Mouse (Mus musculus) MEL (cell line): ENCODE results near the gene Cgnl1. TPM values are rescaled to one million over a fixed set of nuclear protein-coding genes. Genes with fewer than 3 reads are reported as not detected.

ENCODE experiments used
- DNase-seq: peaks from one replicate; pipeline ENCODE4 v3.0.0; 2011; ENCODE audit warnings: low read depth, low spot score
- H3K27ac ChIP-seq: 2 replicates; pipeline ENCODE4 v1.5.1; 2012; ENCODE audit warnings: low read depth, mild to moderate bottlenecking, control low read depth, low read length, moderate library complexity; ENCODE audit not compliant: control insufficient read depth
- H3K27me3 ChIP-seq, 2 experiments: fragments of 150-350 bp in 1 of 2; sonication (generic) in 1 of 2; 2 replicates each; pipeline ENCODE4 v1.6.1; 2012; ENCODE audit warnings: low read length in 2 of 2, mild to moderate bottlenecking in 2 of 2, improper control_type of control experiment in 1 of 2, moderate library complexity in 1 of 2; ENCODE audit not compliant: insufficient read depth in 2 of 2, control insufficient read depth in 1 of 2
- H3K36me3 ChIP-seq, 2 experiments: 2 replicates each; pipeline ENCODE4 v1.6.1; 2012 to 2014; ENCODE audit warnings: low read length in 2 of 2, improper control_type of control experiment in 1 of 2, inconsistent platforms in 1 of 2, mild to moderate bottlenecking in 1 of 2; ENCODE audit not compliant: insufficient read depth in 2 of 2, control insufficient read depth in 1 of 2
- H3K4me1 ChIP-seq, 2 experiments: fragments of 150-350 bp in 1 of 2; sonication (generic) in 1 of 2; 2 replicates each; pipeline ENCODE4 v1.6.1; 2012; ENCODE audit warnings: low read length in 2 of 2, improper control_type of control experiment in 1 of 2, mild to moderate bottlenecking in 1 of 2; ENCODE audit not compliant: insufficient read depth in 2 of 2, control insufficient read depth in 1 of 2
- H3K4me3 ChIP-seq, 2 experiments: fragments of 150-350 bp in 1 of 2; sonication (generic) in 1 of 2; 2 replicates each; pipeline ENCODE4 v1.5.1; 2012; ENCODE audit warnings: low read depth in 2 of 2, low read length in 2 of 2, mild to moderate bottlenecking in 2 of 2, moderate library complexity in 2 of 2, control low read depth in 1 of 2, improper control_type of control experiment in 1 of 2; ENCODE audit not compliant: control insufficient read depth in 1 of 2, insufficient read depth in 1 of 2
- H3K79me2 ChIP-seq: 2 replicates; pipeline ENCODE4 v1.6.1; 2012; ENCODE audit warnings: mild to moderate bottlenecking, low read length, moderate library complexity; ENCODE audit not compliant: control insufficient read depth, poor library complexity, insufficient read depth
- H3K9ac ChIP-seq: 2 replicates; pipeline ENCODE4 v1.6.1; 2012; ENCODE audit warnings: low read depth, mild to moderate bottlenecking, control low read depth, low read length, moderate library complexity; ENCODE audit not compliant: control insufficient read depth, poor library complexity, severe bottlenecking
- H3K9me3 ChIP-seq: fragments of 150-350 bp; sonication (generic); replicated peaks from 2 replicates; pipeline ENCODE4 v1.6.1; 2012; ENCODE audit warnings: mild to moderate bottlenecking, low read length, improper control_type of control experiment, moderate library complexity; ENCODE audit not compliant: insufficient read depth
- BHLHE40 ChIP-seq: IDR thresholded peaks from 2 replicates; pipeline ENCODE4 v1.6.1; 2012; ENCODE audit warnings: low read depth, mild to moderate bottlenecking, inconsistent platforms, low read length, improper control_type of control experiment, borderline replicate concordance
- CHD1 ChIP-seq: IDR thresholded peaks from 2 replicates; pipeline ENCODE4 v1.6.1; 2012; ENCODE audit warnings: low read depth, mild to moderate bottlenecking, inconsistent platforms, low read length, improper control_type of control experiment
- CHD2 ChIP-seq: IDR thresholded peaks from 2 replicates; pipeline ENCODE4 v1.6.1; 2011; ENCODE audit warnings: low read length, improper control_type of control experiment
- CTCF ChIP-seq, 3 experiments: IDR thresholded peaks in 2 of 3; conservative IDR thresholded peaks in 1 of 3; 2 replicates each; pipeline ENCODE4 v1.5.1; 2011 to 2012; ENCODE audit warnings: low read length in 3 of 3, low read depth in 2 of 3, mild to moderate bottlenecking in 2 of 3, improper control_type of control experiment in 1 of 3, inconsistent platforms in 1 of 3, mixed read lengths in 1 of 3, moderate library complexity in 1 of 3; ENCODE audit not compliant: control insufficient read depth in 1 of 3, insufficient read depth in 1 of 3, poor library complexity in 1 of 3, severe bottlenecking in 1 of 3
- E2F4 ChIP-seq: IDR thresholded peaks from 2 replicates; pipeline ENCODE4 v1.6.1; 2011; ENCODE audit warnings: low read depth, low read length, improper control_type of control experiment, borderline replicate concordance
- ELF1 ChIP-seq: IDR thresholded peaks from 2 replicates; pipeline ENCODE4 v1.6.1; 2014; ENCODE audit warnings: low read depth, mild to moderate bottlenecking, inconsistent platforms, low read length, improper control_type of control experiment, moderate library complexity
- KAT2A ChIP-seq: conservative IDR thresholded peaks from 2 replicates; pipeline ENCODE4 v1.6.1; 2012; ENCODE audit warnings: low read depth, low read length, improper control_type of control experiment, inconsistent platforms
- MAFK ChIP-seq: IDR thresholded peaks from 2 replicates; pipeline ENCODE4 v1.6.1; 2011; ENCODE audit warnings: low read depth, mild to moderate bottlenecking, low read length, improper control_type of control experiment, borderline replicate concordance
- MAX ChIP-seq: IDR thresholded peaks from 2 replicates; pipeline ENCODE4 v1.6.1; 2011; ENCODE audit warnings: low read length, improper control_type of control experiment
- POLR2AphosphoS5 ChIP-seq: IDR thresholded peaks from 2 replicates; pipeline ENCODE4 v1.6.1; 2012; ENCODE audit warnings: low read depth, borderline replicate concordance, mild to moderate bottlenecking, inconsistent platforms, low read length, moderate library complexity, mixed read lengths
- RAD21 ChIP-seq: IDR thresholded peaks from 2 replicates; pipeline ENCODE4 v1.6.1; 2011; ENCODE audit warnings: mild to moderate bottlenecking, low read depth, low read length, improper control_type of control experiment
- RCOR1 ChIP-seq: IDR thresholded peaks from 2 replicates; pipeline ENCODE4 v1.6.1; 2012; ENCODE audit warnings: low read depth, mild to moderate bottlenecking, inconsistent platforms, low read length, improper control_type of control experiment
- TBP ChIP-seq: IDR thresholded peaks from 2 replicates; pipeline ENCODE4 v1.8.0; 2011; ENCODE audit warnings: low read depth, low read length, improper control_type of control experiment
- UBTF ChIP-seq: IDR thresholded peaks from 2 replicates; pipeline ENCODE4 v1.6.1; 2012; ENCODE audit warnings: low read depth, mild to moderate bottlenecking, inconsistent platforms, low read length, improper control_type of control experiment, moderate library complexity, borderline replicate concordance; ENCODE audit not compliant: insufficient read depth
- USF1 ChIP-seq: IDR thresholded peaks from 2 replicates; pipeline ENCODE4 v1.6.1; 2014; ENCODE audit warnings: low read depth, mild to moderate bottlenecking, inconsistent platforms, low read length, improper control_type of control experiment, moderate library complexity
- ZNF384 ChIP-seq: IDR thresholded peaks from 2 replicates; pipeline ENCODE4 v1.6.1; 2012; ENCODE audit warnings: low read depth, mild to moderate bottlenecking, inconsistent platforms, low read length, improper control_type of control experiment
- polyA plus RNA-seq, 2 experiments: library from polyadenylated mRNA; stranded (reverse) in 1 of 2; unstranded in 1 of 2; fragments of >175 nt in 1 of 2; fragments of >200 nt in 1 of 2; gene quantifications; 2 replicates each; pipeline versions ENCODE4 v1.2.1 to v1.2.4; 2012; ENCODE audit warnings: low replicate concordance in 2 of 2, low read depth in 1 of 2; ENCODE audit not compliant: insufficient read length in 2 of 2, insufficient read depth in 1 of 2, missing spikeins in 1 of 2
- total RNA-seq: library from RNA; depleted of rRNA; stranded (reverse); fragments of 300-350 nt; gene quantifications from 2 replicates; pipeline ENCODE4 v1.2.3, GENCODE M21; 2012

The Cgnl1 gene
- total and polyA plus RNA-seq, 3 experiments: 0.19 to 0.70 TPM; not detected in 1

GRCm38 (mm10) chr9:71614643-71615042 lies 156.8 kb downstream of the Cgnl1 start (continued):
- TF ChIP-seq POLR2AphosphoS5 (no peak), MAX (no peak), CHD1 (no peak), CTCF (IDR thresholded peaks at IDR 0.05 in 2 of 3, conservative IDR thresholded peaks at IDR 0.05 in 1 of 3; ENCODE audit: control insufficient read depth in 1 of 3, insufficient read depth in 1 of 3, low read depth in 2 of 3, low read length in 3 of 3, poor library complexity in 1 of 3, severe bottlenecking in 1 of 3) (peak; percentile 77 to 89 (median 79)), RCOR1 (no peak)

DNA sequence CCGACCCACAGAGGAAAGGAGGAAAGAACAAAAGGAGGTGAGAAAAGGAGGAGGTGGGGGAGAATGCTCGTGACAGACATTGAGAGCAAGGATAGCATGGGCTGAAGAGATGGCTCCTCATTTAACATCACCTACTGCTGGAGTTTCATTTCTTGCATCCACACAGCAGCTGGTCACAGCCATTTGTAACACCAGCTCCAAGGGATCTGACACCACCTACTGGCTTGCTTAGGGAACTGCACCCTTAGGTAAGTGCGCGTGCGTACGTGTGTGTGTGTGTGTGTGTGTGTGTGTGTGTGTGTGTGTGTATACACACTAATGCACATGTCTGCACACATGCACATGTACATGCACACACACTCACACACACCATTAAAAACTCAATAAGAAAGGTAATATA lies 158.4 kb downstream of the Cgnl1 start:
- no peaks in the 10 kb centered on the region; a peak in 1 of 4 replicates for H3K27me3 ChIP-seq
- no peaks in the 10 kb centered on the region for H3K9me3 ChIP-seq
- H3K36me3 ChIP-seq: no peaks in the 10 kb centered on the region
- no peak overlapping the region for H3K27ac ChIP-seq
- TF ChIP-seq E2F4: no peak
- TF ChIP-seq RAD21: peak; percentile 14
- no peak for TF ChIP-seq ZNF384
- TF ChIP-seq BHLHE40: no peak
- TF ChIP-seq KAT2A: no peak
- no peak for TF ChIP-seq TBP
- no peak for TF ChIP-seq UBTF
- TF ChIP-seq CTCF (IDR thresholded peaks at IDR 0.05 in 2 of 3, conservative IDR thresholded peaks at IDR 0.05 in 1 of 3; ENCODE audit: control insufficient read depth in 1 of 3, insufficient read depth in 1 of 3, low read depth in 2 of 3, low read length in 3 of 3, poor library complexity in 1 of 3, severe bottlenecking in 1 of 3): peak; percentile 8 to 43 (median 21); a peak in 3 of 6 replicates
- TF ChIP-seq CHD2: no peak
- no peaks in the 10 kb centered on the region for H3K79me2 ChIP-seq
- H3K4me1 ChIP-seq: no peaks in the 10 kb centered on the region
- no peak overlapping the region for H3K4me3 ChIP-seq
- no peak overlapping the region for H3K9ac ChIP-seq
- peak; percentile 27 for DNase-seq

GRCm38 (mm10) chr9:71611876-71612275 lies 159.5 kb downstream of the Cgnl1 start:
- TF ChIP-seq MAFK: no peak
- no peak for TF ChIP-seq USF1
- TF ChIP-seq UBTF: no peak
- TF ChIP-seq ELF1: no peak

More at GRCm38 (mm10) chr9:71611876-71612275, 159.5 kb downstream of the Cgnl1 start:
- no peak overlapping the region for H3K27ac ChIP-seq
- no peak overlapping the region for H3K9ac ChIP-seq
- no peak overlapping the region for H3K4me3 ChIP-seq
- H3K9me3 ChIP-seq: no peaks in the 10 kb centered on the region
- H3K4me1 ChIP-seq: peaks cover 4 to 7% of the 10 kb centered on the region in 2 experiments
- H3K79me2 ChIP-seq: no peaks in the 10 kb centered on the region
- no peak for DNase-seq
- H3K36me3 ChIP-seq: peaks cover 0 to 4% of the 10 kb centered on the region in 2 experiments; a peak in 2 of 4 replicates
- no peaks in the 10 kb centered on the region; a peak in 1 of 4 replicates for H3K27me3 ChIP-seq
